Mouse (Mus musculus) forebrain, embryonic 11.5 days (tissue): ENCODE measurements at regions not wholly inside any gene's neighbourhood (a gene's known extent, or its start where the extent isn't known, plus 50 kb on each side); places are given as distances from the start of the nearest gene placed in this dataset.

Experiments used
- ATAC-seq: fragments of 200-750 bp; cut with Nextera tagmentation; replicated peaks from 2 replicates; pipeline ENCODE4 v1.8.0; 2017; ENCODE audit warnings: moderate TSS enrichment; ENCODE audit not compliant: low FRiP score
- DNase-seq: peaks from one replicate; pipeline ENCODE4 v3.0.0-alpha.2; 2017; ENCODE audit warnings: low spot score
- H3K27ac ChIP-seq: fragments of 300-500 bp; sonication (generic); 2 replicates; pipeline ENCODE4 v1.5.1; 2014; ENCODE audit warnings: low read depth, low read length
- H3K27me3 ChIP-seq: fragments of 300-500 bp; sonication (generic); 2 replicates; pipeline ENCODE4 v1.6.1; 2014; ENCODE audit warnings: mild to moderate bottlenecking, low read length, mixed read lengths; ENCODE audit not compliant: control insufficient read depth, insufficient read depth
- H3K36me3 ChIP-seq: fragments of 300-500 bp; sonication (generic); 2 replicates; pipeline ENCODE4 v1.6.1; 2014; ENCODE audit warnings: mild to moderate bottlenecking, low read length, moderate library complexity, mixed read lengths; ENCODE audit not compliant: control insufficient read depth, insufficient read depth
- H3K4me1 ChIP-seq: fragments of 300-500 bp; sonication (generic); replicated peaks from 2 replicates; pipeline ENCODE4 v1.6.1; 2014; ENCODE audit warnings: low read length, mixed read lengths; ENCODE audit not compliant: control insufficient read depth, insufficient read depth
- H3K4me2 ChIP-seq: fragments of 300-500 bp; sonication (generic); 2 replicates; pipeline ENCODE4 v1.6.1; 2014; ENCODE audit warnings: low read depth, mild to moderate bottlenecking, low read length, moderate library complexity, mixed read lengths; ENCODE audit not compliant: severe bottlenecking
- H3K4me3 ChIP-seq: fragments of 300-500 bp; sonication (generic); 2 replicates; pipeline ENCODE4 v1.5.1; 2014; ENCODE audit warnings: low read depth, low read length
- H3K9ac ChIP-seq: fragments of 300-500 bp; sonication (generic); 2 replicates; pipeline ENCODE4 v1.6.1; 2014; ENCODE audit warnings: low read length
- H3K9me3 ChIP-seq: fragments of 300-500 bp; sonication (generic); 2 replicates; pipeline ENCODE4 v1.6.1; 2016; ENCODE audit warnings: low read length, mixed read lengths; ENCODE audit not compliant: control insufficient read depth
- WGBS: fragments of 180-500 bp; shearing (Covaris S2); extraction: QIAGEN DNeasy Blood & Tissue Kit; methylation state at CpG from one replicate; pipeline ENCODE4 v1.1.7; 2014; 5-methylcytosine and 5-hydroxymethylcytosine counted together

GRCm38 (mm10) chr3:38131176-38131886, 353.3 kb downstream of the Ankrd50 start:
- Histone ChIP-seq H3K4me3 (no peak overlapping the region), H3K4me2 (no peak overlapping the region), H3K9ac (no peak overlapping the region), H3K4me1 (no peaks in the 10 kb centered on the region), H3K27me3 (no peaks in the 10 kb centered on the region), H3K27ac (no peak overlapping the region), H3K36me3 (no peaks in the 10 kb centered on the region), H3K9me3 (no peaks in the 10 kb centered on the region)
- 90% methylated on average over 12 of the region's 12 CpGs for WGBS
- ATAC-seq, result no peak
- DNase-seq, result no peak

- no peak overlapping the region for H3K9ac ChIP-seq
- H3K27ac ChIP-seq, result no peak overlapping the region
- H3K9me3 ChIP-seq, result no peaks in the 10 kb centered on the region; the same call in 1 of the 2 replicates
- no peaks in the 10 kb centered on the region for H3K27me3 ChIP-seq
- no peak for ATAC-seq
- no peak for DNase-seq
- no peaks in the 10 kb centered on the region for H3K36me3 ChIP-seq
- WGBS, result 46% methylated on average over 1 of the region's 1 CpGs
- H3K4me3 ChIP-seq, result no peak overlapping the region
- H3K4me2 ChIP-seq, result no peak overlapping the region
- no peaks in the 10 kb centered on the region for H3K4me1 ChIP-seq
Measured at GRCm38 (mm10) chr3:38130088-38130487, 354.6 kb downstream of the Ankrd50 start.

- DNase-seq (no peak), ATAC-seq (no peak)
- H3K27ac ChIP-seq, result no peak overlapping the region
- no peaks in the 10 kb centered on the region for H3K4me1 ChIP-seq
- no peak overlapping the region for H3K9ac ChIP-seq
- no peaks in the 10 kb centered on the region for H3K27me3 ChIP-seq
- no peaks in the 10 kb centered on the region; the same call in 1 of the 2 replicates for H3K9me3 ChIP-seq
- H3K4me3 ChIP-seq, result no peak overlapping the region
- H3K36me3 ChIP-seq, result no peaks in the 10 kb centered on the region
- H3K4me2 ChIP-seq, result no peak overlapping the region
- WGBS, result 86% methylated on average over 2 of the region's 2 CpGs
Measured at GRCm38 (mm10) chr3:38129167-38129500, 355.5 kb downstream of the Ankrd50 start.

- Histone ChIP-seq H3K36me3 (no peaks in the 10 kb centered on the region), H3K4me2 (no peak overlapping the region), H3K9ac (no peak overlapping the region), H3K4me1 (no peaks in the 10 kb centered on the region), H3K27me3 (no peaks in the 10 kb centered on the region), H3K9me3 (no peaks in the 10 kb centered on the region; the same call in 1 of the 2 replicates), H3K4me3 (no peak overlapping the region), H3K27ac (no peak overlapping the region)
- ATAC-seq (no peak), DNase-seq (no peak)
- 78% methylated on average over 5 of the region's 5 CpGs for WGBS
Measured at GRCm38 (mm10) chr3:38128486-38129166, 356.0 kb downstream of the Ankrd50 start.

- Histone ChIP-seq H3K4me3 (no peak overlapping the region), H3K9me3 (no peaks in the 10 kb centered on the region), H3K4me1 (no peaks in the 10 kb centered on the region), H3K9ac (no peak overlapping the region), H3K36me3 (no peaks in the 10 kb centered on the region), H3K4me2 (no peak overlapping the region), H3K27me3 (no peaks in the 10 kb centered on the region), H3K27ac (no peak overlapping the region)
- DNase-seq (no peak), ATAC-seq (no peak)
- WGBS, result 72% methylated on average over 7 of the region's 7 CpGs
Measured at GRCm38 (mm10) chr3:38116071-38116787, 368.4 kb downstream of the Ankrd50 start.

- Histone ChIP-seq H3K4me1 (no peaks in the 10 kb centered on the region), H3K9ac (no peak overlapping the region), H3K9me3 (no peaks in the 10 kb centered on the region), H3K4me2 (no peak overlapping the region), H3K4me3 (no peak overlapping the region), H3K27me3 (no peaks in the 10 kb centered on the region), H3K36me3 (no peaks in the 10 kb centered on the region), H3K27ac (no peak overlapping the region)
- ATAC-seq (no peak), DNase-seq (no peak)
- 91% methylated on average over 3 of the region's 3 CpGs for WGBS
Measured at GRCm38 (mm10) chr3:38112568-38112967, 372.1 kb downstream of the Ankrd50 start.

GRCm38 (mm10) chr3:38105022-38105857, 379.4 kb downstream of the Ankrd50 start:
- 88% methylated on average over 4 of the region's 4 CpGs for WGBS
- ATAC-seq (no peak), DNase-seq (no peak)
- H3K9ac ChIP-seq, result no peak overlapping the region
- H3K27ac ChIP-seq, result no peak overlapping the region
- no peaks in the 10 kb centered on the region for H3K9me3 ChIP-seq
- H3K4me1 ChIP-seq, result no peaks in the 10 kb centered on the region
- no peaks in the 10 kb centered on the region for H3K36me3 ChIP-seq
- H3K27me3 ChIP-seq, result no peaks in the 10 kb centered on the region
- no peak overlapping the region for H3K4me3 ChIP-seq
- no peak overlapping the region for H3K4me2 ChIP-seq

- ATAC-seq (no peak), DNase-seq (no peak)
- H3K27ac ChIP-seq, result no peak overlapping the region
- H3K9me3 ChIP-seq, result no peaks in the 10 kb centered on the region
- H3K27me3 ChIP-seq, result no peaks in the 10 kb centered on the region
- no peak overlapping the region for H3K9ac ChIP-seq
- H3K4me3 ChIP-seq, result no peak overlapping the region
- no peaks in the 10 kb centered on the region for H3K4me1 ChIP-seq
- WGBS, result 85% methylated on average over 3 of the region's 3 CpGs
- no peaks in the 10 kb centered on the region for H3K36me3 ChIP-seq
- H3K4me2 ChIP-seq, result no peak overlapping the region
Measured at GRCm38 (mm10) chr3:38104418-38104817, 380.1 kb upstream of the Gm5148 start.
